Mouse (Mus musculus) small intestine, adult 2 months (tissue): ENCODE data around the gene Phf5a.

Experiments
- CTCF ChIP-seq: fragments of 200-500 bp; IDR thresholded peaks from 2 replicates; pipeline ENCODE4 v1.5.1; 2012; ENCODE audit warnings: low read depth, mild to moderate bottlenecking, control low read depth, inconsistent platforms, low read length, moderate library complexity, mixed read lengths; ENCODE audit not compliant: insufficient replicate concordance, insufficient read length; ENCODE audit errors: extremely low read depth
- POLR2A ChIP-seq: fragments of 200-500 bp; IDR thresholded peaks from 2 replicates; pipeline ENCODE4 v1.6.1; 2012; ENCODE audit warnings: low read depth, mild to moderate bottlenecking, control low read depth, inconsistent platforms, low read length, moderate library complexity

DNA sequence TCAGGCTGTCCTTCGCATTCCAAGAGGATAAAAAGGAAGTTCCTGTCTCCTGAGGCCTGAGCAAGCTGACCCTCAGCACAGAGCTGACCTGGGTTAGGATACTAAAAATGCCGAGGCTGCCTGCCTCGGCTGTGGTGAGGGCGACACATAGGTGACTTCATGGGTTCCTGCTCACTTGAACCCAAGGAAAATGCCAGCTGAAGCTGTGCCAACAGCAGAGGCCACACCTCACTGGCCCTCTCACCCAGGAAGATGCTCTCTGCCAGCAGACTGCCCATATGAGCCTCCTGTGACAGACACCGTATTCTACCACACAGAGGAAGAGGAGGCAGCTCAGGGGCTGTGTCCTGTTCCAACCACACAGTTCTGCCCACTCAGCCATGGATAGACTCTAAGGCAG is 47.4 kb upstream of the Phf5a start:
- TF ChIP-seq CTCF (no peak), POLR2A (no peak)
